Mouse (Mus musculus) layer of hippocampus, adult 11-12 months (tissue): ENCODE results near the gene Olfr1411.

ENCODE experiments used
- DNase-seq: peaks from one replicate; pipeline ENCODE4 v3.0.0; 2022; ENCODE audit warnings: low spot score

The Olfr1411 gene

GRCm38 (mm10) chr1:92640393-92640792 is 46.2 kb downstream of the Olfr1411 start:
- no peak for DNase-seq

- DNase-seq: peak; percentile 89
Observed at GRCm38 (mm10) chr1:92641514-92642272, 47.5 kb downstream of the Olfr1411 start, which contains the start of gene Cops9. TSS of gene Cops9 (minus strand) at chr1:92641985.

GRCm38 (mm10) chr1:92643691-92644090 is 49.5 kb downstream of the Olfr1411 start:
- DNase-seq: no peak

GRCm38 (mm10) chr1:92644916-92645315 is 50.7 kb downstream of the Olfr1411 start:
- no peak for DNase-seq

GRCm38 (mm10) chr1:92646111-92646510 is 51.9 kb downstream of the Olfr1411 start:
- no peak for DNase-seq

GRCm38 (mm10) chr1:92646601-92647000 is 52.4 kb downstream of the Olfr1411 start:
- DNase-seq: no peak

- DNase-seq: no peak
Observed at GRCm38 (mm10) chr1:92647026-92647425, 52.8 kb downstream of the Olfr1411 start.
